Mouse (Mus musculus) MEL (cell line): ENCODE data around the gene Sgk1. TPM values are rescaled to one million over a fixed set of nuclear protein-coding genes. Genes with fewer than 3 reads are reported as not detected.

Experiments used
- DNase-seq: peaks from one replicate; pipeline ENCODE4 v3.0.0; 2011; ENCODE audit warnings: low read depth, low spot score
- H3K27ac ChIP-seq: 2 replicates; pipeline ENCODE4 v1.5.1; 2012; ENCODE audit warnings: low read depth, mild to moderate bottlenecking, control low read depth, low read length, moderate library complexity; ENCODE audit not compliant: control insufficient read depth
- H3K27me3 ChIP-seq, 2 experiments: fragments of 150-350 bp in 1 of 2; sonication (generic) in 1 of 2; 2 replicates each; pipeline ENCODE4 v1.6.1; 2012; ENCODE audit warnings: low read length in 2 of 2, mild to moderate bottlenecking in 2 of 2, improper control_type of control experiment in 1 of 2, moderate library complexity in 1 of 2; ENCODE audit not compliant: insufficient read depth in 2 of 2, control insufficient read depth in 1 of 2
- H3K36me3 ChIP-seq, 2 experiments: 2 replicates each; pipeline ENCODE4 v1.6.1; 2012 to 2014; ENCODE audit warnings: low read length in 2 of 2, improper control_type of control experiment in 1 of 2, inconsistent platforms in 1 of 2, mild to moderate bottlenecking in 1 of 2; ENCODE audit not compliant: insufficient read depth in 2 of 2, control insufficient read depth in 1 of 2
- H3K4me1 ChIP-seq, 2 experiments: fragments of 150-350 bp in 1 of 2; sonication (generic) in 1 of 2; 2 replicates each; pipeline ENCODE4 v1.6.1; 2012; ENCODE audit warnings: low read length in 2 of 2, improper control_type of control experiment in 1 of 2, mild to moderate bottlenecking in 1 of 2; ENCODE audit not compliant: insufficient read depth in 2 of 2, control insufficient read depth in 1 of 2
- H3K4me3 ChIP-seq, 2 experiments: fragments of 150-350 bp in 1 of 2; sonication (generic) in 1 of 2; 2 replicates each; pipeline ENCODE4 v1.5.1; 2012; ENCODE audit warnings: low read depth in 2 of 2, low read length in 2 of 2, mild to moderate bottlenecking in 2 of 2, moderate library complexity in 2 of 2, control low read depth in 1 of 2, improper control_type of control experiment in 1 of 2; ENCODE audit not compliant: control insufficient read depth in 1 of 2, insufficient read depth in 1 of 2
- H3K79me2 ChIP-seq: 2 replicates; pipeline ENCODE4 v1.6.1; 2012; ENCODE audit warnings: mild to moderate bottlenecking, low read length, moderate library complexity; ENCODE audit not compliant: control insufficient read depth, poor library complexity, insufficient read depth
- H3K9ac ChIP-seq: 2 replicates; pipeline ENCODE4 v1.6.1; 2012; ENCODE audit warnings: low read depth, mild to moderate bottlenecking, control low read depth, low read length, moderate library complexity; ENCODE audit not compliant: control insufficient read depth, poor library complexity, severe bottlenecking
- H3K9me3 ChIP-seq: fragments of 150-350 bp; sonication (generic); replicated peaks from 2 replicates; pipeline ENCODE4 v1.6.1; 2012; ENCODE audit warnings: mild to moderate bottlenecking, low read length, improper control_type of control experiment, moderate library complexity; ENCODE audit not compliant: insufficient read depth
- BHLHE40 ChIP-seq: IDR thresholded peaks from 2 replicates; pipeline ENCODE4 v1.6.1; 2012; ENCODE audit warnings: low read depth, mild to moderate bottlenecking, inconsistent platforms, low read length, improper control_type of control experiment, borderline replicate concordance
- CHD2 ChIP-seq: IDR thresholded peaks from 2 replicates; pipeline ENCODE4 v1.6.1; 2011; ENCODE audit warnings: low read length, improper control_type of control experiment
- EP300 ChIP-seq, 2 experiments: IDR thresholded peaks; 2 replicates each; pipeline ENCODE4 v1.6.1; 2011; ENCODE audit warnings: improper control_type of control experiment in 2 of 2, low read length in 2 of 2, low read depth in 1 of 2, mild to moderate bottlenecking in 1 of 2
- HCFC1 ChIP-seq: IDR thresholded peaks from 2 replicates; pipeline ENCODE4 v1.6.1; 2012; ENCODE audit warnings: low read depth, mild to moderate bottlenecking, inconsistent platforms, low read length, improper control_type of control experiment, moderate library complexity
- JUND ChIP-seq: IDR thresholded peaks from 2 replicates; pipeline ENCODE4 v1.6.1; 2011; ENCODE audit warnings: low read depth, mild to moderate bottlenecking, improper control_type of control experiment, low read length
- MAFK ChIP-seq: IDR thresholded peaks from 2 replicates; pipeline ENCODE4 v1.6.1; 2011; ENCODE audit warnings: low read depth, mild to moderate bottlenecking, low read length, improper control_type of control experiment, borderline replicate concordance
- MAX ChIP-seq: IDR thresholded peaks from 2 replicates; pipeline ENCODE4 v1.6.1; 2011; ENCODE audit warnings: low read length, improper control_type of control experiment
- MEF2A ChIP-seq: IDR thresholded peaks from 2 replicates; pipeline ENCODE4 v1.6.1; 2014; ENCODE audit warnings: low read depth, mild to moderate bottlenecking, inconsistent platforms, low read length, improper control_type of control experiment; ENCODE audit not compliant: poor library complexity, insufficient replicate concordance, severe bottlenecking; ENCODE audit errors: extremely low read depth
- MXI1 ChIP-seq: IDR thresholded peaks from 2 replicates; pipeline ENCODE4 v1.6.1; 2011; ENCODE audit warnings: mild to moderate bottlenecking, low read depth, low read length, improper control_type of control experiment
- MYB ChIP-seq: IDR thresholded peaks from 2 replicates; pipeline ENCODE4 v1.6.1; 2011; ENCODE audit warnings: mild to moderate bottlenecking, low read depth, low read length, improper control_type of control experiment
- MYC ChIP-seq: IDR thresholded peaks from 2 replicates; pipeline ENCODE4 v1.6.1; 2011; ENCODE audit warnings: low read depth, mild to moderate bottlenecking, low read length, improper control_type of control experiment, moderate library complexity
- NRF1 ChIP-seq: IDR thresholded peaks from 2 replicates; pipeline ENCODE4 v1.6.1; 2014; ENCODE audit warnings: low read depth, mild to moderate bottlenecking, inconsistent platforms, low read length, improper control_type of control experiment, moderate library complexity; ENCODE audit not compliant: poor library complexity, insufficient read depth, severe bottlenecking
- POLR2AphosphoS2 ChIP-seq: IDR thresholded peaks from 2 replicates; pipeline ENCODE4 v1.6.1; 2011; ENCODE audit warnings: low read length, improper control_type of control experiment
- POLR2AphosphoS5 ChIP-seq: IDR thresholded peaks from 2 replicates; pipeline ENCODE4 v1.6.1; 2012; ENCODE audit warnings: low read depth, borderline replicate concordance, mild to moderate bottlenecking, inconsistent platforms, low read length, moderate library complexity, mixed read lengths
- SMC3 ChIP-seq: IDR thresholded peaks from 2 replicates; pipeline ENCODE4 v1.6.1; 2011; ENCODE audit warnings: low read depth, low read length, improper control_type of control experiment
- TAL1 ChIP-seq: IDR thresholded peaks from 2 replicates; pipeline ENCODE4 v1.6.1; 2012; ENCODE audit warnings: mild to moderate bottlenecking, inconsistent platforms, low read length, moderate library complexity, mixed read lengths
- ZKSCAN1 ChIP-seq: IDR thresholded peaks from 2 replicates; pipeline ENCODE4 v1.6.1; 2012; ENCODE audit warnings: low read depth, mild to moderate bottlenecking, inconsistent platforms, low read length, improper control_type of control experiment, moderate library complexity
- ZMIZ1 ChIP-seq: IDR thresholded peaks from 2 replicates; pipeline ENCODE4 v1.6.1; 2012; ENCODE audit warnings: low read depth, mild to moderate bottlenecking, inconsistent platforms, low read length, improper control_type of control experiment, moderate library complexity
- polyA plus RNA-seq, 2 experiments: library from polyadenylated mRNA; stranded (reverse) in 1 of 2; unstranded in 1 of 2; fragments of >175 nt in 1 of 2; fragments of >200 nt in 1 of 2; gene quantifications; 2 replicates each; pipeline versions ENCODE4 v1.2.1 to v1.2.4; 2012; ENCODE audit warnings: low replicate concordance in 2 of 2, low read depth in 1 of 2; ENCODE audit not compliant: insufficient read length in 2 of 2, insufficient read depth in 1 of 2, missing spikeins in 1 of 2
- total RNA-seq: library from RNA; depleted of rRNA; stranded (reverse); fragments of 300-350 nt; gene quantifications from 2 replicates; pipeline ENCODE4 v1.2.3, GENCODE M21; 2012

Gene Sgk1
- total and polyA plus RNA-seq, 3 experiments: 1.6 to 3.2 TPM; not detected in 1

DNA sequence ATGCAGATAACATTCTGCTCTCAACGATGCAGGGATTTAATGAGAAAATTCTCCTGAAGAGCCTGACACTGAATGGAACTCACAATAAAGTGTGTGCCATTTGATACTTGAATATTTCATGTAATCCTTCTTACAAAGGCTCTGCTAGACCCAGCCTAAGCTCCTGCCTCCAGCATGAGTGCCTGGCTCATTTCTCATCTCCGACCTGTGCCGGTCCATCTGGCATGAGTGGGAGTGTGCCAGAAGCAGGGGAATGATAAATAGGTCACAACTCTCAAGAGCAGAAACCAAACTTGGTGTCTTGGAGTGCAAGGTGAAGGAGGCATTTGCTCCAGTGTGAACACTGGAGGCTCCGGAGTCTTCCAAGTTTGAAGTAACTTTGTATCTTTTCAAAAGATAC, 13.4 kb upstream of the Sgk1 start:
- H3K9ac ChIP-seq: no peak overlapping the region
- no peak overlapping the region for H3K27ac ChIP-seq
- TF ChIP-seq POLR2AphosphoS5: no peak
- TF ChIP-seq SMC3: no peak
- TF ChIP-seq CHD2: no peak
- no peak for TF ChIP-seq MYB
- no peak for TF ChIP-seq NRF1
- TF ChIP-seq ZMIZ1: no peak
- TF ChIP-seq MXI1: no peak
- no peak for TF ChIP-seq MEF2A
- TF ChIP-seq TAL1: no peak
- TF ChIP-seq BHLHE40: no peak
- no peaks in the 10 kb centered on the region for H3K4me1 ChIP-seq
- DNase-seq: no peak
- H3K79me2 ChIP-seq: no peaks in the 10 kb centered on the region
- H3K4me3 ChIP-seq: no peak overlapping the region
- no peaks in the 10 kb centered on the region for H3K9me3 ChIP-seq
- 0 out of 4 replicates have a peak, but pooled peaks cover 0 to 2% of the 10 kb centered on the region in 2 experiments for H3K27me3 ChIP-seq
- no peaks in the 10 kb centered on the region for H3K36me3 ChIP-seq

DNA sequence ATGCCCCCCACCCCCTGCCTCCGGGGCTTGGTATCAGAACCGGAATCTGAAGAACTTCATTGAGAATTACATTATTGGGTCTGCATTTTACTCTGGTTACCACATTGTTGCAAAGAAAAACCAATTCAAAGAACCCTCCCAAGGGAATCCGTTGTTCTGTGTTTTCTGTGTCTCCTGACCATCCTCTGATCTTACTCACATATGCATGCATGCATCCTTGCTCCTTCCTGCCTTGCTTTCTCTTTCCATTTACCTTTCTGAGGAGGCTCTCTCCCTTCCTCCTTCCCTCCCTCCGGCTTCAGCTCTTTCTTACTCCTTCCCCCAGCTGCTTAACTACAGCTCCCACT, 174 bp upstream of the Sgk1 start:
- no peak for DNase-seq
- Histone ChIP-seq H3K4me1 (no peaks in the 10 kb centered on the region), H3K27ac (no peak overlapping the region), H3K4me3 (no peak overlapping the region), H3K9me3 (no peaks in the 10 kb centered on the region)
- TF ChIP-seq JUND (no peak), MYC (no peak), ZKSCAN1 (no peak), MAX (no peak), HCFC1 (no peak), MAFK (no peak), POLR2AphosphoS2 (no peak), EP300 (IDR thresholded peaks at IDR 0.05; ENCODE audit: low read depth in 1 of 2, low read length in 2 of 2) (no peak), MXI1 (no peak), CHD2 (no peak)
- TF ChIP-seq, all 39 proteins: peak for 0
- peaks cover 0 to 4% of the 10 kb centered on the region in 2 experiments; a peak in 2 of 4 replicates for H3K27me3 ChIP-seq
- H3K79me2 ChIP-seq: no peaks in the 10 kb centered on the region
- H3K36me3 ChIP-seq: no peaks in the 10 kb centered on the region
- no peak overlapping the region for H3K9ac ChIP-seq
